Mouse (Mus musculus): Measurements from ENCODE around the gene 4930469K13Rik. TPM values are rescaled to one million over a fixed set of nuclear protein-coding genes. Genes with fewer than 3 reads are reported as not detected.

The 4930469K13Rik gene
- polyA plus RNA-seq (2015; fragmentation: Illumina TruSeq; extraction: RNeasy Lipid Tissue Mini Kit (QIAGEN cat#74804); ENCODE audit: insufficient read depth, low replicate concordance) = not detected

GRCm38 (mm10) chr11:34098422-34098821 lies at the start of gene 4930469K13Rik:
4930469K13Rik (minus strand) TSS chr11:34098554.

DNA sequence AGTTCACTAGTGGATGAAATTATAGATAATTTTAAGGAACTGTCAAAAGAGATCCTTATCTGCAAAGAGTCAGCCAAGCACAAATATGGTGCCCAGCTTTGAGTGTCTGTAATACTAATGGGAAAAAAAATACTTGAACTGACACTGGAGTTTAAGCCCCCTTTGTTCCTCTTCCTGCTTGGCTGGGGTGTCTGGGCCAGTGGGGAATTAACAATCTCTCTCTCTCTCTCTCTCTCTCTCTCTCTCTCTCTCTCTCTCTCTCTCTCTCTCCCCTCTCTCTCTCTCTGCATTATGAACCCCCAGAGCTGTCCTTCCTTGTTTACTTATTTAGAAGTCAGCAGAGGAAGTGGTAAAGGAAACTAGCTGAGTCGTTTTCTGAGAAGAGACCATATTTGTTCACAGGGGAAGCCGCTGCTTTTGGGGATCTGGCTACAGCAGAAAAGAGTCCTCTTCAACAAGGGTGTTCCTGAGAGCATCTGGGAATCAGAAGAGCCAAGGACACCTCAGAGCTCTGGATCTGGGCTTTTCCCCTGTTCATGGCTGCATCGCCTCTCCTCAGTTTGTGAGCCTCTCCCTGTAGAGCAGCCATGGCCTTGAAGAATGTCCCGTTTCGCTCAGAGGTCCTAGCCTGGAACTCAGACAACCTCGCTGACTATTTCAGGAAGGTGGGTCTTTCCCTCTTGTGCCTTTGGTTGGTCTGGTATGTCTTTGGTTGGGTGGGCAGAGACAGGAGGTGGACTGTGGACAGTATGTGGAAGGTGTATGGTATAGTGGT lies 51.4 kb downstream of the 4930469K13Rik start, which contains the start of gene Lcp2:
TSS of gene Lcp2 (plus strand) at position 154 of the 775 bp plus-strand sequence.

DNA sequence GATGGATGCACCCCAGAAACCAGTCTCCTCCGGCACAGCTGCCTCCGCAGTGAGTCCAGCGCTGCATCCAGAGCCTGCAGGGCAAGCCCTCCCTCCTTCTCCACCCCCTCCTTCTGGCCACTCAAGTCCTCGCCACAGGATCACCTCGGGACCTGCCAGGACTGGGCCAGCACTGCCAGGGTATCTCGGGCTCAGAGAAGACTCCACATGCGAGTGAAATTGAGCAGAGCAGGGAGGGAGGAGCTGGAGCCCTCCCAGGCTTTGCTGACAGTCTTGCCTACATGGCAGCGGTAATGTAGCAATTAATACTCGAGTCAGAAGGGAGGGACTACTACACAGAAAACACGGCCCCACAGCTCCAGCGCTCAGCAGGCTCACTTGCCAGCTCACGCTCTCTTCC lies 105.4 kb downstream of the 4930469K13Rik start, which contains the start of gene Kcnip1:
TSS of gene Kcnip1 (minus strand) at position 215 of the 400 bp plus-strand sequence.

GRCm38 (mm10) chr11:33962688-33963407 lies 135.5 kb downstream of the 4930469K13Rik start, which contains the start of gene Kcnmb1:
Kcnmb1 (plus strand) TSS chr11:33963013.

Other genes with a start within 250 kb of the 4930469K13Rik start
- gene Kcnmb1, start 135.5 kb downstream of the 4930469K13Rik start, polyA plus RNA-seq (2015; fragmentation: Illumina TruSeq; extraction: RNeasy Lipid Tissue Mini Kit (QIAGEN cat#74804); ENCODE audit: insufficient read depth, low replicate concordance) = 0.87 TPM
- gene Kcnip1, start 105.4 kb downstream of the 4930469K13Rik start, polyA plus RNA-seq (2015; fragmentation: Illumina TruSeq; extraction: RNeasy Lipid Tissue Mini Kit (QIAGEN cat#74804); ENCODE audit: insufficient read depth, low replicate concordance) = not detected
- 120 TPM for gene Lcp2, start 51.6 kb downstream of the 4930469K13Rik start, polyA plus RNA-seq (2015; fragmentation: Illumina TruSeq; extraction: RNeasy Lipid Tissue Mini Kit (QIAGEN cat#74804); ENCODE audit: insufficient read depth, low replicate concordance)
- not detected for gene Foxi1, start 109.5 kb upstream of the 4930469K13Rik start, polyA plus RNA-seq (2015; fragmentation: Illumina TruSeq; extraction: RNeasy Lipid Tissue Mini Kit (QIAGEN cat#74804); ENCODE audit: insufficient read depth, low replicate concordance)
- 0.04 TPM for gene Fam196b, start 216.3 kb upstream of the 4930469K13Rik start, polyA plus RNA-seq (2015; fragmentation: Illumina TruSeq; extraction: RNeasy Lipid Tissue Mini Kit (QIAGEN cat#74804); ENCODE audit: insufficient read depth, low replicate concordance)

Data from spleen, adult 10 weeks (tissue).